Mouse (Mus musculus) embryo, embryonic 10.5 days (tissue): Measurements from ENCODE around the gene Auts2.

Source experiments
- DNase-seq: peaks from one replicate; pipeline ENCODE4 v3.0.0-alpha.2; 2015; ENCODE audit warnings: low spot score

The Auts2 gene

GRCm38 (mm10) chr5:131616113-131616876 lies 926.8 kb downstream of the Auts2 start:
- peak; percentile 71 for DNase-seq

DNA sequence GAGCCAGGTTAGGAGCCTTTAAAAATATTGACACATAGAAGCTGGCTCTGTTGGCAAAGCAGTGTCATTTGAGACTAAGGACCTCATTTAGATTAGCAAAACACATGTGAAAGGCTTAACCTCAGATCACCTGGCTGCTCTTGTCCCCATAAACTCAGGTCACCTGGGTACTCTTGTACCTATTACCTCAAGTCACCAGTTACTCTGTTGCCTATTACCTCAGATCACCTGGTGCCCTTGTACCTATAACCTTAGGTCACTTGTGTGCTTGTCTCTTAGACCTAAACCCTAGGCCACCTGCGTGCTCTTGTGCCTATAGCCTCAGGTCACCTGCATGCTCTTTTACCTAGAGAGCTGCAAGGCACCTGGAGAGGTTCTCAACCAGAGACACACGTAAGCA lies 928.9 kb downstream of the Auts2 start:
- DNase-seq, result no peak

GRCm38 (mm10) chr5:131613301-131613700 lies 929.8 kb downstream of the Auts2 start:
- no peak for DNase-seq

DNA sequence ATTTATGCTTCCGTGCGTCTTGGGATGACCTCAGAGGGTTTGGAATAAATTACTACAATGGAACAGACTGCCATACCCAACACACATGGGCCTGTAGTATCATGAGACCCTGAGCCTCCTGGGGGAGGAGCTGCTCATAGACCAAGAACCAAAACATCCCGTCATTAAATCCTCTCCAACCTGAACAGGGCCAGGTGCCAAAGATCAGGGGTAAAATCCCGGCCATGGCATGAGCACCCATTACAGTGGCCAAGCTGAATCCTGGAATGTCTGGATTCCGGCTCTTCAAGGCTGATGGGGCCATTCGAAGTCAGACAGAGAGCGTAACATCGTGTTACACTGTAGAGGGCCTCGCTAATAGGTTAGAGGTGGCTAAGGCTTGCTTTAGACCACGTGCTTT lies 932.4 kb downstream of the Auts2 start:
- DNase-seq, result no peak

DNA sequence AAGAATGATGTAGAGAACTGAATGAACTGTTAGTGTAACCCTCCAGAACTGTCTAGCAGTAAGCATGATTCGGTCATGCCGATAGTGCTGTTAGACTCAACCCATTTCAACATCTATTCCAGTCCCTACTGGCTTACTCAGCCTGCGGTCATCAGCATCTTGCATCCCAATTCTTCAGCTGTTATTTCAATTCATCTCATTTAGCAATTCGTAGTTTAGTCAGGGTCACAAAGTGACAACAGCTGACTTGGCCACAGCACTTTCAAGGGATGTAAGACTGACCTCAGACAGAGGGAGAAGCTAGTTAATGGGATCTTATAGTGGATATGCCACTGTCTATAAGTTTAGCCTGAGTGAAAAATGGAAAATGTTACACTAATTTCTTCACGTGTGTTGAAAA lies 936.4 kb downstream of the Auts2 start:
- DNase-seq, result no peak

DNA sequence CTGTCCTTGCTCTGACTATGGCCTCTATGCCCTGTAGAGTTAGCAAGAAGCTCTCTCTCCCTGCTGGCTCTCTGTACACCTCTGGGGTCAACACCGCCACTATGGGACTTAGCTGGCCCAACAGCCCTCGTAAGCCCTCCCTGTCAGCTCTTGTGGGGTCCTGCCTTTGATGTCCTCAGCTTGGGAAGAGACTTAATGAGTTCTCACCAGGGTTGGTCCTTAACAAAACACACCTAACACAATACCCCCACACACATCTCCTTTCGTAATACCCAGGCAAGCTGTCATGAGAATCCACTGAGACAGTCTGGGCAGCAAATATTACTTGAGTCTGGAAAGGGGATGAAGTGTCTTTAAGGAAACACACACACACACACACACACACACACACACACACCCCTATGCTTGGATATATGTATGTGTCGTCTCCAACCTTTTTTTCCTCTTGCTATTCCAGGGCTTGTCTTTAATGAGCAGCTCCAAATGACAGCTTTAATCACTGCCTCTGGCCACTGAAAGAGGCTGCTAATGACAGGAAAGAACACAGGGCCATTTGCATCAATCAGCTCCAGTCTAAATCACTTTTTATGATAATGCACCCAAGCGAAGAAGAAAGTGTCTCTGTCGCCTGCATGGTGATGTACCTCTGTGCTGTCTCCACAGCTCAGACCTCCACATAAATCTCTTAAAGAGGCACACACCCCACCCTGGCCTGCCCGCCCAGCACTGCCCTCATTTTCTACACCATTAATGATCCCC lies 941.0 kb downstream of the Auts2 start:
- DNase-seq, result peak; percentile 53

DNA sequence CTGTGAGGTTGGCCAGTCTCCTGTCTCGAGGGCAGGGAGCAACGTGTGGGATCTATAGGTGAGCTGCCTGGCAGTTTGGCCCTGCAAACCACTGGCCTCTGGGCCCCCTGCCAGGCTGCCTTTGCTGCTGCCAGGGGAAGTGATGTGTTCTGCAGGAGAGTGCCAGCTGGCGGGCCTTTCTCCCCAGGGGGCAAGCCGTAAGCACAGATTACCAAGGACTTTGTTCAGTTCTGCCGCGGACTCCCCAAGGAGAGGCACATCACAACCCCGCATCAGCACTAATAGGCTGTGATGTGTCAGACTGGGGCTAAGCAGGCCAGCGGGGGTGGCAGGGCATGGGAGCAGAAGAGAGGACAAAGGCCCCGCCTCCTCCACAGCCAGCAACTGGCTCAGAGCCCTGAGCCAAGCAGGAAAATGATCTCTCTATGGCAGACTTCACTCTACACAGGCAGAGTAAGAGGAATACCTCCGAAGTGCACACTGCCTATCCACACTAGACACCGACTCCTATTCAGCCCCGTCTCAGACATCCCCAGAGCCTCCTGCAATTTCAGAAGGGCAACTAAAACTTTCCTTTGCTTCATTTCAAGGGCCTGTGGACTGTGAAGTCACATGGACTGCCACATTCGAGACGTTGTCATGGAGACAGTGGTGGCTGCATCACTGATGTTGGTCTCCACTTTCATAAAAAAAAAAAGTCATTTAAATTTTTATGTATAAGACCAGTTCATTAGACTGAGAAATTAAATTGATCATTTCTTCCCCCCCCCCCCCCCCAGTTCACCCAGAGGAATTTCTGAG lies 942.6 kb downstream of the Auts2 start:
- DNase-seq, result peak; percentile 60

- DNase-seq, result no peak
Measured at GRCm38 (mm10) chr5:131597503-131597902, 945.6 kb downstream of the Auts2 start.

DNA sequence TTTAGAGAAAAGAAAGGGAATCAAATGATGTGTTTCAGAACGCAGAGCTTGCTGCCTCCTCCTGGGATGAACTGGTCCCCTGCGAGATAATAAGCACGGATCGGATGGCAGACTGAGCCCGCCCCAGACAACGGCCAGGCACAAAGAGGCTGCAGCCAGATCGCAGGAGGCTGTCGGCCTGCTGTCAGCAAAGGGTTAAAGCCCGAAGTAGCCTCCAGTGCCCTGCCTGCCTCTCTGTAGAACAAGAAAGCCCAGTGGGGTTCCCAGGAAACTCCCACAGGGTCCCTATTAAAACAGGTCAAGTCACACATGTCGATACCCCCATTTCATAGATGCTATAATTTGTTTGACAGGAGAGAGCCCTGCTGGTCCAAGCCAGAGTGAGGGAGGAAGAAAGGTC lies 946.6 kb downstream of the Auts2 start:
- DNase-seq, result peak; percentile 71

DNA sequence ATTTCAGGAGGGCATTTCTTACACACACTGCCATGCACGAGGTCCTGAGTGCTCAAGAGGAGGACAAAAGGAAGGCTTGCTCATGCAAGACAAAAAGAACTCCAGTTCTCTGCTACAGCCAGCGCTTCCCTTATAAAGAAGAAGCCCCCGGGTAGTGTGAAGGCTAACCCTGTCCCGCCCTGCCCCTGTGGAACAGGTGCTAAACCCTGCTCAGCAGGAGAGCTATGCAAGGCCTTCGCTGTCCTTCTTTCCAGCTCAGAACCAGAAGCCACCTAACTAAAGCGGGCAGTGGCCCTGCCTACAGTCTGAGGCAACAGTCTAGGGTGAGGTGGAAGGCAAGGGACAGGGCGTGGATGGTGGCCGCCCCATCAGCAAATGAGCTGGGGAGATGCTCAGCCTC lies 947.4 kb downstream of the Auts2 start:
- DNase-seq, result no peak

GRCm38 (mm10) chr5:131594597-131594996 lies 948.5 kb downstream of the Auts2 start:
- DNase-seq, result no peak

DNA sequence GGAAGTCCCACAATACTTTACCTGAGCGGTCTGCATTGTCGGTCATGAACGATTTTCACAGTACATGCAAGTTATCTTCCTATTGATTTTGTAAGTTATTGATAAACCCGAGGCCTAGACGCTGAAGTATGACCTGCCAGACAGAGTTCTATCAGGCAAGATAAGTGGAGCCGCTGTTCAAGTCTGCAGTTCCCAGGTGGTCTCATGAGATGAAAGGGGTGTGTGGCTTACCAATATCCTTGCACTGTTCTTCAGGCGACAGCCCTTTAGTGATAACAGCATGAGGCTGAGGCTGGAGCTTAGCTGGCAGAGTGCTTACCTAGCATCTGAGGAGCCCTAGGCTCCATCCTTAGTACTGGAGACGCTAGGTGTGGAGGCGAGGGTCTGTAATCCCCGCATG lies 949.9 kb downstream of the Auts2 start:
- DNase-seq, result no peak

- no peak for DNase-seq
Measured at GRCm38 (mm10) chr5:131589948-131590467, 953.1 kb downstream of the Auts2 start.

GRCm38 (mm10) chr5:131586332-131586700 lies 956.8 kb downstream of the Auts2 start:
- no peak for DNase-seq

DNA sequence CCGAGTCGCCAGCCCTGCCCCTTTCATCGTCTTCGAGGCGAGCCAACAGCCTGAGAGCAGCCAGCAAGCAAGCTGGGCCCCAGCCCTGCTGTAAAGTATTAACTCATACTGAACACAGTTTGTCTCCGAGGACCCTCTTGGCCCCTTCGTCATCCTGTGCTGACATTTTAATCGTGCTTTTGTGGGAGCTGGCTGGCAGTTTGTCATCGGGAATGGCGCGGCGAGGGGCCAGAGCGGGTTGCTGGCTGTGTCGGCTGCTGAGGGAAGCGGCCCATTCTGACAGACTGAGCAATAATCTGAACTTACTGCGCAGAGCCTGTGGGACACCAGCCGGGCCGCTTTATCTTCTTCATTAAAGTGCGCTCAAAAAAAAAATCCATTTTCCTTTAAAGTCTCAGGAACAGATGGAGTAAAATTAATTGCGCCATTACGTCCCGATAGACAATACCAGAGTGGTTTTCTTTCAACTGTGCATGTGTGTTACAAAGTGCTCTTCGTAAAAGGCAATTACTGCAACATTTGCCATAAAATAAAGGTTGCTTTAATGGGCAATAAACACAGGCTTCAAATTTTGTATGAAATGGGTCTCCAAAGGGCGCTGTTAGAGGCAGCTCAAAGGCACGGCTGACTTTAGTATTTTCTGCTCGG lies 957.3 kb downstream of the Auts2 start:
- peak; percentile 82 for DNase-seq

- peak; percentile 78 for DNase-seq
Measured at GRCm38 (mm10) chr5:131584260-131585135, 958.6 kb downstream of the Auts2 start.

- DNase-seq, result peak; percentile 43
Measured at GRCm38 (mm10) chr5:131581110-131582050, 961.8 kb downstream of the Auts2 start.

GRCm38 (mm10) chr5:131578737-131579136 lies 964.4 kb downstream of the Auts2 start:
- no peak for DNase-seq

GRCm38 (mm10) chr5:131575733-131576265 lies 967.3 kb downstream of the Auts2 start:
- peak; percentile 49 for DNase-seq
